Mouse (Mus musculus): Measurements from ENCODE around the gene Ptgfrn. TPM values are rescaled to one million over a fixed set of nuclear protein-coding genes. Genes with fewer than 3 reads are reported as not detected.

Gene Ptgfrn
- total RNA-seq, 4 experiments from 2014 or later = 10.8 to 14.7 (median 12.3) TPM

DNA sequence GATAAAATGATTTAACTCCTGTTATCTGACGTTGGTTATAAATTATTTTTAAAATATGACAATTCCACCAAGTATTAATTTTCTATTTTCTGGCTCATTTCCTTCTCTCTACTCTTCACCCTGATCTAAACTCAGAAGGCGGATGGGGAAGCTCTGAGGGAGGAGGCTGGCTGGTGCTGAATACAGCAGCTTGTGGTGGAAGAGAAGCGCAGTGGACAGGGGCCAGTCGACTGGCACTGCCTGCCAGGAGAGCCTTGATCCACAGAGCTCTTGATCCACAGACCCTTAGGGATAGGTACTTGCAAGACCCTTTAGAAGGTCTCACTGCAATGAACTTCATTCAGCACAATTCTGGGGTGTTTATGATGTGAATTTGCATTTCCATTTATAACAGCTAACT lies 29.2 kb downstream of the Ptgfrn start:
- no peak for DNase-seq (ENCODE audit: low spot score in 2 of 2)

- DNase-seq (ENCODE audit: low spot score in 2 of 2) = no peak
These were observed 31.7 kb downstream of the Ptgfrn start for GRCm38 (mm10) chr3:101078344-101078743.

DNA sequence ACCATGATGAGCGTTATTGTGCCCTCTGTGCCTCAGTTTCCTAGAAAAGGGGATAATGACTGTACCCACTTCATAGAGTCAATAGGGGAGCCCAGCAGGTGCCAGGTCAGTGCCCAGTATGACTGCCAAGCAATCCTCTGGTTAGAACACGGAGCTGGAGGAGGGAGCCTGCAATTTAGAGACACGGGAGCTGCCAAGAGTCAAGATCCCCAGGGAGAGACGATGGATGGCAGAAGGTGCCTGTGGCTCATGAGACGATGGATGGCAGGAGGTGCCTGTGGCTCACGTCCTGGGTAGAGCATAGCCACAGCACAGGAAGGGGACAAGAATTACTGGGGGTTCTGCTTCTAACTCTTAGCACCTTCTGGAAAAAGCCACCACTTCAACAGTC lies 32.4 kb downstream of the Ptgfrn start:
- DNase-seq (ENCODE audit: low spot score in 2 of 2) = no peak

DNA sequence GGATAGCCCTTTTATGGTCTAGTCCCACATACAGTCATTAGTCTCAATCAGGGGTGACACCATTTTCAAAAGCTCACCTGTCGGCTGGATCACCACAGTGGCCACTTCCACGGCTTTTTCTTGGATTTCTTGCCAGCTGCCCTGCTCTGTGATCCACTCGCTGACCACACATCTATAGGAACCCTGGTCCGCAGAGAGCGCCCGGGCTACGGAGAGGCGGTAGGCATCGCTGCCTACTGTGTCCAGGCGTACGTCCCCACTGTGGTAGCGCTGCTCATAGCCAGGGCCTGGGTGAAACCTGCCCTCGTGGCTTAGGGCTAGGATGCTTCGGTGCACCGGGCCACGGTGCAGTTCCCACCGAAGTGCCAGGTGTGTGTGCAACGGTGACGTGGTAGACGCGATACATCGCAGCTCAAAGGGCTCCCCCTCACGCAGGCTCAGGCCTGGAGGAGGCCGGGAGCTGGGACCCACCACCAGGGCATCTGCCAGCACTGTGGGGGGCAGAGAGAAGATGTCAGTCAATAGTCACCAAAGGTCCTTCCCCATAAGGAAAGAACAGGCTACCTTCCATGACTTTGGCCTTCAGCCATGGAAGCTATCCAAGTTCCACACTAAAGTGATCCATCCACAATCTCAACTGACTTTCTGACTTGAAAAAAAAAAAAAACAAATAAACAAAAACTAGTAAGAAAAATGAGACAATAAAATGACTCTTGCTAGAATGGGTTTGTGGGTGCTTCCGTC lies 32.9 kb downstream of the Ptgfrn start:
- DNase-seq (ENCODE audit: low spot score in 2 of 2) = no peak

- no peak for DNase-seq (ENCODE audit: low spot score in 2 of 2)
These were observed 34.2 kb downstream of the Ptgfrn start for GRCm38 (mm10) chr3:101075866-101076265.

DNA sequence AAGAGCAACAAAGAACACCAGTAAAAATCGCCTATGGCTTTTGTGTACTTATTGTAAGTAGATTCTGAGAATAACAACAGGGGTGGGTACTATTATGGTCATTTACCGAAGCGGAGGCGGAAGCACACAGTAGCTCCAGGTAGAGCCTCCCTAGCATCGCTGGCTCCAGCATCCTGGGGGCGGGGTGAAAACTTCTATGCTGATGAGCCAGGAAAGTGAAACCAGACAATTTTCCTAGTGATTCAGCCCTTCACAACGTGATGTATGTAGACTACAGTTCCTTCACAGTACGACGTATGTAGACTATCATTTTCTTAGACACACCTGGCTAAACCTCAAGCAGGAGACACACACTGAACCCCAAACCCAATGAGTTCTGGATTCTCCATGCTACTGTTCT lies 36.7 kb downstream of the Ptgfrn start:
- DNase-seq (ENCODE audit: low spot score in 2 of 2) = no peak

DNA sequence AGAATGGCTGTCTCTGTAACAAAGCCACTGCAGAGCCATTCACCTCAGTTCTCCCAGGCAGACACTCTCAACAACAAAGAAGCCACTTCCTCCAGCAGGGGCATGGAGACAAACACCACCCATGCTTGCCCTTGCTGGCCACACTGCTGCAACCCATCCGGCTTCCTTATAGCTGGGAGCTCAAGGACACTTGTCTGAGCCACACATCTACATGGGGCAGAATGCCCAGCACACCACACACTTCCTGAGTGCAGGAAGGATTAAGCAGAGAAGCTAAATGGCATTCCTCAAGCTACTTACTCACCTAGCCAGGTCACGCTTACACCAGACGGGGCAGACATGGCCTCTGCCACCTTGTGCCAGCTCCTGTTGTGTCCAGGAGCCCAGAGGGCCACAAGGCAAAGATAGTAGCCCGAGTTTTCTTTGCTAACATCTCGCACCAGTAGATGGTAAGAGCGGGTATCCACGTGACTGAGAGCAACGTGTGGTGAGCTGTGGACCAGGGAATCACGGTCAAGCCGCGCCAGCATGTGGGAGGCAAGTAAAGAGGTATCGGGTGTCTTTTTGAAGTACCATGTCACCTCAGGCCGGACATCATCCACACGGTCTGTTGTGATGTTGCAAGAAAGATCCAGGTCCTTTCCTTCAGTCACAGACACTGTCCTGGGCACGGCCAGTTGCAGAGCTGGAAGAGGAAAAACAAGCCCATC lies 37.4 kb downstream of the Ptgfrn start:
- DNase-seq (ENCODE audit: low spot score in 2 of 2) = no peak

DNA sequence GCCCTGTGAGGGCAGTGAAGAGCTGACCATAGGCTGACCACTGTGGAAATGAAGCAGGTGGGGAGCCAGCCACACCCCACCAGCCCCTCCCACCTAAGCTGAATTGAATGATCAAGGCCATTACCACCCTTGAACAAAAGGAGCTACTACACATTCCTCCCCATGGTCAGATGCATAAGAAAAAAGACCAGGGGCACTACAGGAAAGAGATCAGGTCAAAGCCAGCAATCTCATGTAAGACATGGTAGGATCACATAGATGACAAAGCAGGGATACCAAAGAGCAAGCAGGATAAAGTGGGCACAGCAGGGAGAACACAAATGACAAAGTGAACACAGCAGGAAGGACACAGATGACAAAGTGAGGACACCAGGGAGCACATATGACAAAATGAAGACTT lies 38.5 kb downstream of the Ptgfrn start:
- no peak for DNase-seq (ENCODE audit: low spot score in 2 of 2)

GRCm38 (mm10) chr3:101070796-101071235 lies 39.3 kb downstream of the Ptgfrn start:
- DNase-seq (ENCODE audit: low spot score in 2 of 2) = no peak

GRCm38 (mm10) chr3:101070230-101070795 lies 39.8 kb downstream of the Ptgfrn start:
- DNase-seq (ENCODE audit: low spot score in 2 of 2) = no peak

- no peak for DNase-seq (ENCODE audit: low spot score in 2 of 2)
These were observed 41.4 kb downstream of the Ptgfrn start for GRCm38 (mm10) chr3:101068701-101069100.

DNA sequence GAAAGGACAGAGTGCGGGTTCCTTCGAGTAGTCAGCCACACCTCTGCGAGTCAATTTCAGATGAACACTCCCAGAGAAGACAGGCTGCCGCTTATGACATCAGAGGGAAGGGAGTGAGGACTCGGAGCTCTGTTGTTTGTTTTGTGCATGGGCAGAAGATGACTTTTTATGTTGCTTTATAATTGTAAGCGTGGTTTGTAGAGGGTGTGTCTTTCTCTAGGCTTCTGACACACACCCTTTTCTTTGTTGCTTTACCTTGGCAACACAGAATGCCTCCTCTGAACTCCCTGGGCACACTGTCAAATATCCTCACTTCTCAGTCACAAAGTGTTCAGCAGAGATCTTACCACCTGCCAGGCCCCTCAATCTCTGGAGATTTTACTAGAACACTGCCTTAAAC lies 43.9 kb downstream of the Ptgfrn start:
- no peak for DNase-seq (ENCODE audit: low spot score in 2 of 2)

DNA sequence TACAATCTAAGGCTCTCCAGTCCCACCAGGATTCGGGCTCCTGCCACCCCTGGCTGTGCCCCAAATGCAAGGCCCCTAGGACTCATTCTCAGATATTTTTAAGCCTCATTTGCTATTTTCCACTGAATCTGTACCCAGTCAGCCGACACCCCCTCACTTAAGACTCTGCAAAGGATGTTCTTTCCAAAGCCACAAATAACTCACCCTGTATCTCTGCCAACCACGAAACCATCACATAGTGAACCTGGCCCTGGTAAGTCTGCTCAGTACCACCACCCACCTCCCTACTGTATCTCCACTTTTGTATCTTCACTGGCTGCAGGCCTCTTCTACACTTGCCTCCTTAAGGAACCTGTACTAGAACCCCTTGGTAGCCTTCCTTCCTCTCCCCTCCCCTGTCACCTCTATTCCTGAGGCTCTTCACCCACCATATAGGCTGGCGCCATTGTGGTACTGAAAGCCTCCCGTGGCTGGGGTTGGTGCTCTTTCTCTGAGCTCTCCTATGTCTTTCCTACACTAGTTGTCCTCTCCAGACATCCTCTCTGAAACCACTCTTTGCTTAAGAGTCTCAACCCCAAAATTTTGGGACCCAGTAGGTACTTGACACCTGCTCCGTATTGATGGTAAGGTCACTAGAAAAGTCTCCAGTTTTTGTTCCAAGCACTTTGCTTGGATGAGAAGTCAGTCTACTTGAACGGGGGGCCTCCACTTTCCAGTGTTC lies 48.1 kb downstream of the Ptgfrn start:
- DNase-seq (ENCODE audit: low spot score in 2 of 2) = no peak

- DNase-seq (ENCODE audit: low spot score in 2 of 2) = no peak
These were observed 50.9 kb downstream of the Ptgfrn start for GRCm38 (mm10) chr3:101059214-101059613.

GRCm38 (mm10) chr3:101058203-101058602 lies 51.9 kb downstream of the Ptgfrn start:
- DNase-seq (ENCODE audit: low spot score in 2 of 2) = no peak

DNA sequence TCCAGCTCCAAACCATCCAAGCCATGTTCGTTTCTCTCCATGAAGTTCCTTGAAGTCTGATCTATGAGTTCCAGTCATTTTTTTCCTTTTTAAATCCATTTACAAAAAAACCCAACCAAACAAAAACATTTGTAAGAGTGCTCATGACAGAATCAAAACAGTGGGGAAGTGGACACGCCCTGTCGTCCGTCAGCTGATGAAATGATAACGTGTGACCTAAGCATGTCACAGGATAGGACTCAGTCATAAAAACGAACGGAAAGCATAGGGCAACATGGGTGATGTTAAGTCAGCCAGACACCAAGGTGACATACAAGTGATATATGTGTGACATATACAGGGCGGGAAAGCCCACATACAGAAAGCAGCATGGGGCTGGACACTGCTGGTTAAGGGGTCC lies 54.9 kb downstream of the Ptgfrn start:
- DNase-seq (ENCODE audit: low spot score in 2 of 2) = no peak

- DNase-seq (ENCODE audit: low spot score in 2 of 2) = no peak
These were observed 58.5 kb downstream of the Ptgfrn start for GRCm38 (mm10) chr3:101051601-101052000.

DNA sequence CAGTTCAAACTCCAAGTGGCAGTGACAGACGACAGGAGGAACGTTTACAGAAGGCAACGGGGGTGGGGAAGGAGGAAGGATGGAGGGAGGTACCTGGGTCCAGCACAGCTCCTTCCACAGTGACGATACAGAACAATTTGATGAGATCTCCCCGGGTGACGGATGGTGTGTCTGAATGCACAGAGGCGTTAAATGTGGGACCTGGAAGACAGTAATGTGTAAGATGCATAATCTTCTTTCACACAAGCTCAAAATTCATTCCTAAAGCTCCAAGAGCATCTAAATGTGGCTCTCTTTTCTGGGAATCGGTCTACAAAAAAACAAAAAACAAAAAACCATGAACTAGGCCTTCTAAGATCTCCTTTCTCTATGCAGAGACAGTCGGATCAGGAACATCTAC lies 60.1 kb downstream of the Ptgfrn start:
- no peak for DNase-seq (ENCODE audit: low spot score in 2 of 2)

GRCm38 (mm10) chr3:101048781-101049180 lies 61.3 kb downstream of the Ptgfrn start:
- DNase-seq (ENCODE audit: low spot score in 2 of 2) = no peak

GRCm38 (mm10) chr3:101047586-101048275 lies 62.3 kb downstream of the Ptgfrn start:
- DNase-seq (ENCODE audit: low spot score in 2 of 2) = peak; percentile 68 to 73

- no peak for DNase-seq (ENCODE audit: low spot score in 2 of 2)
These were observed 64.6 kb downstream of the Ptgfrn start for GRCm38 (mm10) chr3:101045431-101045830.
